Mouse (Mus musculus) ZHBTc4 (cell line): ENCODE data around the gene Max.

Experiments used
- DNase-seq: peaks from one replicate; pipeline ENCODE4 v3.0.0-alpha.2; 2011; ENCODE audit warnings: low read depth, low spot score

The Max gene

GRCm38 (mm10) chr12:76957688-76958087 is 4.3 kb downstream of the Max start:
- no peak for DNase-seq

DNA sequence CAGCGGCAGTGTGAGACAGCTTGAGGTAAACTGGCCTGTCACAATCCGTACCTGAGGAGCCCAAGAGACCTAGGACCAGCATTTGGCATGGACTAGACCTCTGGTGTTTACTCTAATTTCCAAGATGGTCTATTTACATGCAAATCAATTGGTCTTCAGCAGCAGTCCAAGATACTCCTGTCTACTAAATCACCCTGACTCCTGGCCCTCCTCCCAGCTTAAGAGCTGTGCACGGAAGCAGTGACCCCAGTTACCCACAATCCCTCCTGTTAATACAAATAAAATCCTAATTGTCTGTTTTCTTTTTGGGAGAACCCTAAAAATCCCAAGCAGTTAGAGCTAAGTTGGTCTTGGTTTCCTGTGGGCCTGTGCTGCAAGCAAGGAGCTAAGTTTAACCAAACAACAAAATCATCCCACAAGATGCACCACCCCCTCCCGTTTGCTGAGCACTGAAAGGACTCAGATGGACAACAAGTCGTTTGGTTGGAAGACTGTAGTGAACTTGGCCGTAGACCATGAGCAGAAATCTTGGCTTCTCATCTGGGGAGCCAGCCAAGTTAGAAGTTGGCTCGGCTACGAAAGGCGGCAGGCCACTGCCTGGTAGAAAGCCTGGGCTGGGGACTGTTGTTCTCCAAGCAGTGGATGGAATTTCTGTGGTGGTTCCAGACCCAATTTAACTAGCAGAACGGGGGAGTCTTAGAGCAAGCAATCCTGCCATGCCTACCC is 7.1 kb downstream of the Max start:
- DNase-seq: no peak

- no peak for DNase-seq
These were observed 8.1 kb downstream of the Max start for GRCm38 (mm10) chr12:76953750-76954363.

DNA sequence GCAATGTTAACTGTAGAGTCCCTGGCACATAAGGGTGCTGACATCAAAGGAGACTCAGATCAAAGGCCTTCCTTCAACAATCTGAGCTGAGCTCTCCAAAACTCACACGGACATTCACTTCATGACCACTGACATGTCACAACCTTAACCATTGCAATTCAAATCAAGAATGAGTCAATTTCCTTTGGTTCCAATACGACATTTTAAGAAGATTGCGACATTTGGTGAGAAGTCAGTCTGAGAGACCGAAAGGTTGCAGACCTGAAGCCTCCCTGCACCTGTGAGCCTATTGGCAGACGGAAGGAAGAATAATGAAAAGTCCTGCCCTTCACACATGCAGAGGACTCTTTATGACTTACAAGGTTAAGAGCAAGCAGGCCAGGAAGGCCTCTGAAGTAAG is 11.7 kb downstream of the Max start:
- no peak for DNase-seq

DNA sequence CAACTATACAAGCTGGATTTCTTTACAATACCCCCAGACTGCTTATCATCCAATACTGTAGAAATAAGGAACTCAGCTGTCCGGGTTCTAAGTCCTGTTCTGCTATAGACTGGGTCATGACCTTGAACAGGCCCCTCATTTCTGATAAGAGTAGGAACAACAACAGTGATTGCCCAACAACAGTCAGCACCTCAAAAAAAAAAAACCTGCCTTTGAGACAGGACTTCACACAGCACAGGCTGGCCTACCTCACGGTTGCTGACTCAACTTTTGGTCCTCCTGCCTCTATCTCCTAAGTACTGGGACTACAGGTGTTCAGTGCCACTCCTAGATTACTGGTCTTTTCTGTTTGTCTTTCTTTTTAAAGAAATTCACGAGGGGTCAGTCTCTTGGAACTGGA is 13.2 kb downstream of the Max start:
- DNase-seq: no peak

- no peak for DNase-seq
These were observed 13.8 kb downstream of the Max start for GRCm38 (mm10) chr12:76948185-76948584.

GRCm38 (mm10) chr12:76947487-76947886 is 14.5 kb downstream of the Max start:
- no peak for DNase-seq

GRCm38 (mm10) chr12:76943466-76943865 is 18.5 kb downstream of the Max start:
- no peak for DNase-seq

- DNase-seq: no peak
These were observed 19.0 kb downstream of the Max start for GRCm38 (mm10) chr12:76943046-76943445.

DNA sequence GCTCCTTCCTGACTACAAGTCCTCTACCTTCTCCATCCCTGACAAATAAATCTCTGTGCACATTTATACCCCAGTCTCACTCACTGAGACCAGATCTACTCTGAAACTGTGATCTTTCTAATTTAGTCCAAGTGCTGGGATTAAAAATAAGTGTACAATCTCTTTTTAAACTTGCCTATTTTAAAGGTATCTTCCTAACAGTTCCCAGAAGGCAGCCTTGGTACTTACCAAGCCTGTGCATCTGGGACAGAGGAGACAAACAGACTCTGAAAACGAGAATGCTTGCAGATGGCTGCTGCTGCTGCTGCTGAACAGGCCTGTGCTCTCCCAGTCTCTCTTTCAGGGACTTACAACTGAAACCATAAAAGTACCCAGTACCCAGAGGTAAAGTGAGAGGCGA is 19.5 kb downstream of the Max start:
- no peak for DNase-seq

DNA sequence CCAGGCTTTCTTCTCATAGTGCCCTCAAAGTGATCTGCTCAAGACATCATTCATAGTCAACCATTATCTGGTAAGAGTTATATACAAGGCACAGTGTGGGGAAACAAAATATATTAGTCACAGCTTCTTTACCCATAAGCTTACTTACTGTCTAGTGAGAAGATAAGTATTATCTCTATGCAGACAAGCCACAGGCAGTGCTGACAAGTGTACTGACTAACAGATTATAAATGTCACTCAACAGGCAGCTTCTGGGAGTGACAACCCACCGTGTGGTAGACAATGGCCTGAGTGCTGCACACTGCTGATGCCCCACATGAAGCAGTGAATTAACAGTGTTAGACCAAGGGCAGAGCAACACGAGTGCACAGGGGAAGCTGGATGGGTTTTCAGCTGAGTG is 20.5 kb downstream of the Max start:
- DNase-seq: no peak

DNA sequence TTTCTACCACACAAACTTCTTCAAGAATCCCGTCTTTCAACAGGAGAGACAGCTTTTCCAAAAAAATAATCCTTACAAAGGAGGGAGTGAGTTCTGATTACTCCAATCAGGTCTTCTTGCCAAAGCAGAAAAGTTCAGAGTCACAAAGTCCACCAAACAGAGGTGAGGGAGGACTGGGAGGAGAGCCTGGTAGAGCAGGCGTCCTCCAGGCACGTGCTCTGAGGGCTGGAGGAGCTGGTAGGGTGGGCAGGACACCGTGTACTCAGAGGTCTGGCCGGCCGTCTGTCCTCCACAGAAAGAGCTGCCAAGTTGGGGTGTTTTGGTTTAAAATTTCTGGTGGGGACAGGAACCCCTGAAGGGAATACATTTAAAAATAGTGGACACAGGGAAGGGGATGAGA is 24.0 kb downstream of the Max start:
- no peak for DNase-seq

DNA sequence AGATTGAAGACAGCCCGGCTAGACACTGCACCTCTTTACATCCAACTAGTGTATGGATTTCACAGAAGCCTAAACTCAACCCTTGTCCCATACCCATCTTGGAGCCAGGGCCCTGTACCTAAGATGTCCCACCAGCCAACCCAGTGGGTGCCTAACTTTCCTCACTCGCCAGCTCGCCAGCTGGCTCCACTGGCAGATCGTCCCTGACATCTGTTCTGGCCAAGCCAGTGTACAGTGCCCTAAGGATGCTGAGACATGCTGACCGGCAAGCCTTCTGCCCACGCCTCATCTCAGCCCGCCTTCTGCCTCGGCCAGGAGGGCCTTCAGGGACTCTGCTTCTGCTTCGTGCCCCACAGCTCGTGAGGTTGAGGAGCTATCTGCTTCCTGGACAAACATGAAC is 25.8 kb downstream of the Max start:
- no peak for DNase-seq

DNA sequence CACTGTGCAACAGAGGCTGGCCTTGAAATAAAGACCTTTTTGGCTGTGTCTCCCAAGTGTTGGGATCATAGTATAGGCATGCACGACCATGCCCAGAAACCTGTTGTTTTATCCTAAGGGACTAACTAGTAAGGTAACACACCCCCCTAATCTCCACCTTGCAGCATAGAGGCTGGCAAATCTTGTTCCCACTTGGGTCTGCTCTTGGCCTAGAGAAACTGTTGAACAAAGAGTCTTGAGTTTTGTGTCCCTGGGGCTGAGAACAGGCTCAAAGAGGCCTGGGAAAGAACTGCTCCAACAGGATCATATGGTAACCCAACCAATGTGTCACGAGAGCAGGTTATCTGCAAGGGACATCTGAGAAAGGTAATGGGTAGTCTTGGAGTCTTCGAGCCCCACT is 27.6 kb downstream of the Max start:
- DNase-seq: no peak

GRCm38 (mm10) chr12:76932688-76933060 is 29.3 kb downstream of the Max start:
- DNase-seq: no peak

- no peak for DNase-seq
These were observed 30.0 kb downstream of the Max start for GRCm38 (mm10) chr12:76931739-76932687.

- no peak for DNase-seq
These were observed 31.8 kb downstream of the Max start for GRCm38 (mm10) chr12:76930177-76930576.

- no peak for DNase-seq
These were observed 34.5 kb downstream of the Max start for GRCm38 (mm10) chr12:76927539-76927938.

GRCm38 (mm10) chr12:76927012-76927411 is 35.0 kb downstream of the Max start:
- DNase-seq: no peak

DNA sequence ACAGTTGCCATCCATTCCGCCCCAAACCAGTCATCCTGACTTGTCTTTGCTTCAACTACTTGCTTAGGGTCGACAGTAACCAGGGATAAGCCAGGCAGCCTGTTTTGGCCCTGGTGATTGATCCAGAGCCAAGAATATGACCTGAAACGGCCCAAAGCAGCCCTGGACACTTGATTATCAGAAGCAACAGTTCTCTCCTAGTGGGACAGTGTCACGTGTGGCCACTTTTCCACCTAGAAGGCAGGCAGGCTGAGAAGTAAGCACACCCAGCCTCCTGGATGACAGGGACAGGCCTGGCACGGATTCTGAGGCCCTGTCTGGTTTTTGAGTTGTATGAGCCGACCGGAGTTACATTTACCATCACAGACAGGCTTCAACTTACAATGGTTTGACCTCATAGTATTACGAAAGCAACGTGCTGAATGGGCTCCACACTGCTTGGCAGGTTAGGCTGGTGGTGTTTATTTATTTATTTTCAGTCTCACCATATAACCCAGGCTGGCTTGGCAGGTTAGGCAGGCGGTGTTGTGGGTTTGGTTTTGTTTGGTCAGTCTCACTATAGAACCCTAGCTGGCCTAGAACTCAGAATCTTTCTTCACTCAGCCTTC is 35.6 kb downstream of the Max start:
- no peak for DNase-seq

DNA sequence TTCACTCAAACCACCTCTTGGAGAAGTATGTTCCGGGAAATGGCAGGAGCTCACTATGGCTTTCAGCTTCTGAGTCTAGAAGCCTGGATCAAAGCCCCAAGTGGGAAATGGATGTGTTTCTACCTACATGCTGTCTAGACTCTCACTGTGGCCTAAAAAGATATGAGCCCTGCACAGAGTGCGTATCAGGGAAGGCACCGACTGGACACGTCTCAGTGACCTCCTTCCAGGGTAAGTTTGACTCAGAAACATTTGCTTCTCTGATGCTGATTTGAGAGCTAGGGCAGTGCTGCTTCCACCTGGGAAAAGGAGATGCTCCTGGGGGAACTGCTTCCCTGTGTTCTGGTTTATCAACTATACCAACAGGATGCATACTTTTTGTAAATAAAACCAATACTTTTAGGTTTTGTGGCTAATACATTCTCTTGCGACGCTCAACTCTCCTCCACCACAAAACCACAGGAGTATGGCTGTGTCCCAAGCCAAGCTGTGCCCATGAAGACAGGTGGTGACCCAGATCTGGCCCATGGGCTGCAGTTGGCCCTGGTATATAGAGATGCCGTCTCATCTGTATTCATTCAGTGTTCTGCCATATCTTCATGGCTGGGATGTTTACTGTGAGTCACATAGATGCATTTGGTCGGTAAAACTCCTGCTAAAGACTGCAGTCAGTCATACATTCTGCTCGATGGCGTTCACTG is 36.9 kb downstream of the Max start:
- DNase-seq: no peak
